Mouse (Mus musculus) liver, embryonic 13.5 days (tissue): ENCODE results near the gene Rnps1. TPM values are rescaled to one million over a fixed set of nuclear protein-coding genes. Genes with fewer than 3 reads are reported as not detected.

Experiments
- ATAC-seq: fragments of 200-750 bp; cut with Nextera tagmentation; 2 replicates; pipeline ENCODE4 v1.8.0; 2017; ENCODE audit warnings: low read depth, mild to moderate bottlenecking, moderate number of reproducible peaks, moderate library complexity
- DNase-seq: peaks from one replicate; pipeline ENCODE4 v3.0.0; 2022
- H3K27ac ChIP-seq: fragments of 300-500 bp; sonication (generic); 2 replicates; pipeline ENCODE4 v1.5.1; 2015; ENCODE audit warnings: moderate library complexity, mild to moderate bottlenecking, inconsistent platforms
- H3K27me3 ChIP-seq: fragments of 300-500 bp; sonication (generic); 2 replicates; pipeline ENCODE4 v1.6.1; 2015; ENCODE audit warnings: mild to moderate bottlenecking, inconsistent platforms
- H3K36me3 ChIP-seq: fragments of 300-500 bp; sonication (generic); 2 replicates; pipeline ENCODE4 v1.6.1; 2015; ENCODE audit warnings: mild to moderate bottlenecking, inconsistent platforms
- H3K4me1 ChIP-seq: fragments of 300-500 bp; sonication (generic); replicated peaks from 2 replicates; pipeline ENCODE4 v1.6.1; 2015; ENCODE audit warnings: inconsistent platforms
- H3K4me2 ChIP-seq: fragments of 300-500 bp; sonication (generic); 2 replicates; pipeline ENCODE4 v1.6.1; 2015; ENCODE audit warnings: inconsistent platforms, mild to moderate bottlenecking, moderate library complexity
- H3K4me3 ChIP-seq: fragments of 300-500 bp; sonication (generic); replicated peaks from 2 replicates; pipeline ENCODE4 v1.5.1; 2015; ENCODE audit warnings: mild to moderate bottlenecking, inconsistent platforms
- H3K9ac ChIP-seq: fragments of 300-500 bp; sonication (generic); 2 replicates; pipeline ENCODE4 v1.6.1; 2015; ENCODE audit warnings: mild to moderate bottlenecking, inconsistent platforms
- H3K9me3 ChIP-seq: fragments of 300-500 bp; sonication (generic); replicated peaks from 2 replicates; pipeline ENCODE4 v1.6.1; 2016; ENCODE audit warnings: inconsistent platforms
- WGBS: fragments of 180-500 bp; shearing (Covaris S2); methylation state at CpG from one replicate; pipeline ENCODE4 v1.1.7; 2015; ENCODE audit not compliant: insufficient replicate concordance; 5-methylcytosine and 5-hydroxymethylcytosine counted together
- polyA plus RNA-seq: library from polyadenylated mRNA; unstranded; fragments of >200 nt; fragmentation: Nextera tagmentation; extraction: Ambion mirVana; gene quantifications from 2 replicates; pipeline ENCODE4 v1.2.1, GENCODE M21; 2015

Rnps1 gene
- polyA plus RNA-seq, 1 experiment from 2014 or later = 151 TPM

DNA sequence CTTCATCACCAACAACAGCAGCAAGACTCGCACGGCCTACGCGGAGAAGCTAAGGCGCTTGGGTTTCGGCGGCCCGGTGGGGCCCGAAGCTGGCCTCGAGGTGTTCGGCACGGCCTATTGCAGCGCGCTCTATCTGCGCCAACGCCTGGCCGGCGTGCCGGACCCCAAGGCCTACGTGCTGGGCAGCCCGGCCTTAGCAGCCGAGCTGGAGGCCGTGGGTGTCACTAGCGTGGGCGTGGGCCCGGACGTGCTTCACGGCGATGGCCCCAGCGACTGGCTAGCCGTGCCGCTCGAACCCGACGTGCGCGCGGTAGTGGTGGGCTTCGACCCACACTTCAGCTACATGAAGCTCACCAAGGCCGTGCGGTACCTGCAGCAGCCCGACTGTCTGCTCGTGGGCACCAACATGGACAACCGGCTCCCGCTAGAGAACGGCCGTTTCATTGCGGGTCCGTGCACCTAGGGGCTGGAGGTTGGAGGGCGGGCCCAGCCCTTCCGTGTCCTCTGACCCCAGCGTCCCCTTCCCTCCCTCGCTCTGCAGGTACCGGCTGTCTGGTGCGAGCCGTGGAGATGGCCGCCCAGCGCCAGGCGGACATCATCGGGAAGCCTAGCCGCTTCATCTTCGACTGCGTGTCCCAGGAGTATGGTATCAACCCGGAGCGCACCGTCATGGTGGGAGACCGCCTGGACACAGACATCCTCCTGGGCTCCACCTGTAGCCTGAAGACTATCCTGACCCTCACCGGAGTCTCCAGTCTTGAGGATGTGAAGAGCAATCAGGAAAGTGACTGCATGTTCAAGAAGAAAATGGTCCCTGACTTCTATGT lies 56.5 kb downstream of the Rnps1 start:
- ATAC-seq = peak; percentile 23
- no peaks in the 10 kb centered on the region for H3K9me3 ChIP-seq
- peaks cover 46% of the 10 kb centered on the region for H3K36me3 ChIP-seq
- 1% methylated on average over 68 of the region's 68 CpGs for WGBS
- peak overlapping the region; percentile 97 for H3K4me2 ChIP-seq
- no peaks in the 10 kb centered on the region for H3K27me3 ChIP-seq
- peak overlapping the region; percentile 92 for H3K27ac ChIP-seq
- peak; percentile 47 for DNase-seq
- peak overlapping the region; percentile 98 for H3K4me3 ChIP-seq
- H3K4me1 ChIP-seq = peaks cover 38% of the 10 kb centered on the region
- H3K9ac ChIP-seq = peak overlapping the region; percentile 99

DNA sequence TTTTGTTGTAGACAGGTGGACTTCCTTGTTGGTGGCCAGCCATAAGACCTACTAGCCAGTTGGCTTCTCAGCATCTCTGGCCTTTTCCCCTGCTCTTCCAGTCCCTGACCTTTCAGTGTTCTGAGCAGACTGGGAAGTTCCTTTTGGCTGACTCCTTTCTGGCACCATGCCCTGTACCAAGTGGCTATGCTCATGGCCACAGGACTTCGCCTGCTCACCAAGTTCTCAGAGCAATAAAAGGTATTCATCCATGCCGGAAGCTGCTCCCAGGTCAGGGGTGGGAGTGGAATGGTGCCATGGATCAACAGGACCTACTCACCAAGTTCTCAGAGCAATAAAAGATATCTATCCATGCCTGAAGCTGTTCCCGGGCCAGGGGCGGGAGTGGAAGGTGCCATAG lies 58.1 kb downstream of the Rnps1 start:
- H3K4me2 ChIP-seq = peak overlapping the region; percentile 97
- H3K4me1 ChIP-seq = peaks cover 46% of the 10 kb centered on the region
- 84% methylated on average over 4 of the region's 4 CpGs for WGBS
- peak overlapping the region; percentile 98 for H3K4me3 ChIP-seq
- DNase-seq (no peak), ATAC-seq (no peak)
- peak overlapping the region; percentile 99 for H3K9ac ChIP-seq
- H3K27me3 ChIP-seq = no peaks in the 10 kb centered on the region
- H3K36me3 ChIP-seq = peaks cover 62% of the 10 kb centered on the region
- H3K27ac ChIP-seq = peak overlapping the region; percentile 92
- no peaks in the 10 kb centered on the region for H3K9me3 ChIP-seq

DNA sequence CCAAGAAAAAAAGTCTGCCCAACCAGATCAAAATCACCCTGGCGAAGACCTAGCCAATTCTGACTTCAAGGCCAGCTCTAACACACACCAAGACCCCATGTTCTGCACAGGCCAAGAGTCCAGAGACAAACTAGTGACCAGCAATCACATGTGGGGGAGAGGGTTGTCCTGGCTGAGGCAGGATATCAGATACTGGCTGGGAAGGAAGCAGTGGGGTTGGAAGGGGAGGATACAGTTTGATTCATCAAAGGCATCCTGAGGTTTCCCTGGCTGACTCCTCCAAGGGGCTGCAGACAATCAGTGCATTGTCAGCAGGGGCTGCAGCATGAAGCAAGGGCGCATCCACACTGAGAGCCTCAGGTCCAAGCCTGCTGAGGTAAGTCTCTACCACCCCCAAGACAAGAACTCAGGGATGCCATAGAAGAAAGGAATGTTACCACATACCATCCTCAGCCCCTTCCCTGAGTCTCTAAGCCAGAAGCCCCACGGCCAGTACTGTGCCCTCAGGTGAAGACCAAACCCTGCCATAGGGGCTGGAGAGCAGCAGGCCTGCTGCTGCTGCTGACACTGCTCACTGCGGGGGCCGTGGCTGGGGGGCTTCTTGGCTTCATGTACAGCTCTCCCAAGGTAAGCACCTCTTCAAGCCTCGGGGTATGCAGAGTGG lies 59.4 kb downstream of the Rnps1 start, which contains the start of gene Bricd5:
Bricd5 (plus strand) TSS at position 273 of the 664 bp plus-strand sequence.
- Histone ChIP-seq H3K36me3 (peaks cover 68% of the 10 kb centered on the region), H3K4me3 (peak within 1 kb of the TSS; percentile 98), H3K4me1 (peaks cover 55% of the 10 kb centered on the region), H3K9ac (peak within 1 kb of the TSS; percentile 99), H3K9me3 (no peaks in the 10 kb centered on the region), H3K4me2 (peak within 1 kb of the TSS; percentile 97), H3K27ac (peak within 1 kb of the TSS; percentile 92), H3K27me3 (no peaks in the 10 kb centered on the region)
- WGBS = 71% methylated on average over 6 of the region's 6 CpGs
- no peak for ATAC-seq
- no peak for DNase-seq

DNA sequence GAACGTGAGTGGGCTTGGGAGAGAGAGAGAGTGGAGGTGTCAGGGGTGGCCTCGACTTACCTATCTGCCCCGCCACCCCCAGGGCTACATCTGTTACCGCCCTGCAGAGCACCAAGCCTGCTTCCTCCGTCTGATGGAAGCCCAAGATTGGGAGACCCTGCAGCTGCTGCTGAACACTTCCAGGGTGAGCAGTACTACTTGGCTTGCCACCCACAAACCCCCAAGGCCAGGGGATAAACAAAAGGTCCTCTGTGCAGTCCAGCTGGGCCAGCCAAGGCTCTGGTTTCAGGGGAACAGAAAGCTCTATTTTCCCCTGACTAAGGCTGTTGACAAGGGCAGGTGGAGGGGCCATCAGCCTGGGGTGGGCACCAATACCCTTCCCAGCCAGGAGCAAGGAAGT lies 60.2 kb downstream of the Rnps1 start:
- 73% methylated on average over 5 of the region's 5 CpGs for WGBS

More for the DNA sequence above, 60.2 kb downstream of the Rnps1 start:
- Histone ChIP-seq H3K27ac (no peak overlapping the region), H3K36me3 (peaks cover 68% of the 10 kb centered on the region), H3K4me2 (no peak overlapping the region), H3K4me1 (peaks cover 55% of the 10 kb centered on the region), H3K4me3 (no peak overlapping the region), H3K9ac (no peak overlapping the region), H3K27me3 (no peaks in the 10 kb centered on the region), H3K9me3 (no peaks in the 10 kb centered on the region)
- DNase-seq = no peak
- no peak for ATAC-seq

Other genes with a start within 250 kb of the Rnps1 start
- gene Atp6v0c, start 244.9 kb upstream of the Rnps1 start, polyA plus RNA-seq = 348 and 367 TPM in 2 replicates
- 6.9 and 7.5 TPM in 2 replicates for gene Tbc1d24, start 209.0 kb upstream of the Rnps1 start, polyA plus RNA-seq
- 1.00 and 1.4 TPM in 2 replicates for gene Ntn3, start 205.0 kb upstream of the Rnps1 start, polyA plus RNA-seq
- gene Tedc2, start 193.7 kb upstream of the Rnps1 start, polyA plus RNA-seq = 10.8 and 11.6 TPM in 2 replicates
- 69.1 and 89.8 TPM in 2 replicates for gene Ccnf, start 163.1 kb upstream of the Rnps1 start, polyA plus RNA-seq
- gene Abca17, start 63.5 kb upstream of the Rnps1 start, polyA plus RNA-seq = not detected in 2 replicates
- gene Abca3, start 62.6 kb upstream of the Rnps1 start, polyA plus RNA-seq = 11.4 and 14.8 TPM in 2 replicates
- 94.4 and 95.3 TPM in 2 replicates for gene Eci1, start 12.1 kb downstream of the Rnps1 start, polyA plus RNA-seq
- 0.33 and 0.68 TPM in 2 replicates for gene Dnase1l2, start 28.5 kb downstream of the Rnps1 start, polyA plus RNA-seq
- 11.7 and 13.0 TPM in 2 replicates for gene E4f1, start 55.7 kb downstream of the Rnps1 start, polyA plus RNA-seq
- 84.0 and 86.7 TPM in 2 replicates for gene Pgp, start 55.8 kb downstream of the Rnps1 start, polyA plus RNA-seq
- 0.13 TPM in 1 of 2 replicates, not detected in the other for gene Bricd5, start 59.3 kb downstream of the Rnps1 start, polyA plus RNA-seq
- gene Mlst8, start 64.5 kb downstream of the Rnps1 start, polyA plus RNA-seq = 11.7 and 13.8 TPM in 2 replicates
- 0.15 and 0.20 TPM in 2 replicates for gene Caskin1, start 74.0 kb downstream of the Rnps1 start, polyA plus RNA-seq
- 40.7 and 43.9 TPM in 2 replicates for gene Traf7, start 113.4 kb downstream of the Rnps1 start, polyA plus RNA-seq
- 0.88 and 0.99 TPM in 2 replicates for gene Rab26, start 119.6 kb downstream of the Rnps1 start, polyA plus RNA-seq
- gene Pkd1, start 135.3 kb downstream of the Rnps1 start, polyA plus RNA-seq = 2.2 and 3.3 TPM in 2 replicates
- 18.6 and 22.4 TPM in 2 replicates for gene Tsc2, start 218.1 kb downstream of the Rnps1 start, polyA plus RNA-seq
- gene Nthl1, start 218.1 kb downstream of the Rnps1 start, polyA plus RNA-seq = 8.4 and 9.2 TPM in 2 replicates
- 9.8 and 10.2 TPM in 2 replicates for gene Slc9a3r2, start 235.8 kb downstream of the Rnps1 start, polyA plus RNA-seq
- gene Npw, start 243.9 kb downstream of the Rnps1 start, polyA plus RNA-seq = 0.24 and 0.28 TPM in 2 replicates